Mouse (Mus musculus) gastrocnemius, adult 8-10 months (tissue): ENCODE measurements around the gene Morn1. TPM values are rescaled to one million over a fixed set of nuclear protein-coding genes. Genes with fewer than 3 reads are reported as not detected.
A peak's percentile ranks its signal among the peaks of the same experiment; 100 is the strongest.

Experiments
- DNase-seq, 2 experiments: peaks; one replicate each; pipeline ENCODE4 v3.0.0; 2022; ENCODE audit warnings: low spot score in 2 of 2
- total RNA-seq, 4 experiments: library from RNA; stranded (reverse); gene quantifications; 2 replicates each; pipeline ENCODE4 v1.2.4; 2022

The Morn1 gene
- total RNA-seq = 1 to 10 TPM; 1.2 to 2.1 (median 1.4) TPM

DNA sequence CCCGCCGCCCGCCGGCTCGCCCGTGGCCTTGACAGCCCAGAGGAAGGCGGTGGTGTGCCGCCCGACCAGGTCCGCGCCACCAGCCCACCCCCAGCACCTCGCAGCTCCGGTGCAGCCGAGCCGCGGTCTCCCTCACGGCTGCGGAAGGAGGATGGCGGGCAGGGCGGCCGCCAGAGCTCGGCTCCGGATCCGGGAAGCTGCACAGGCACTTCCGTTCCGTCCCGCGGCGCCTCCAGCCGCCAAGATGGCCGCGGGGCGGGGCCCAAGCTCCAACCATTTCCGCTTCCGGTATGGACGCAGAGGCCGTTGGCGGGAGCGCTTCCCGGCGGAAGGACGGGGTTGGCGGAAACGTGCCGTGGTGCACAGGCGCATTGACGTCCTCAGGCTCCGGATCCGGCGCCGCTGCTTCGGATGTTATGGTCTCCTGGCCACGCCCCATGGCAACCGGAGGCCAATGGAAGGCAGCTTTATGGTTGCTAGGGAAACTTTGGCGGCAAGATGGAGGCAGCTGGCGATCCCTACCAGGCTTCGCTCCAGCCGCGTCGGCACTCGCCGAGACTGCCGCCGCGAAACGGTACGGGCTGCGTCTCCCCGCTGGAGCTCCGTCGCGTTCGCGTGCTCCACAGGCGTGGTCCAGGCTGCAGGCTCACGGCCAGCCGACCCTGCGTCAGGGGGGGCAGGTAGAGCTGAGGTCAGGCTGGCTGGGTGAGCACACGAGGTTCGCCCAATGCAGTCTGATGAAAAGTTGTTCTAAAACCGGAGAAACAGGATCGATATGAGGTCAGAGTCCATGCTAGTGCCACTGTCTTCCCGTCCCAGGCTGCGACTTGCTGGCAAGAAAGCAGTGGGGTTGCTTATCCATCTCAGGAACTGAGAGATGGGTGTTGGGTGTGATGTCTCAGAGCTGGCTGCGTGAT lies at the start of gene Morn1, which contains the start of gene Rer1:
Gene Morn1 (plus strand): TSS at position 470 of the 917 bp plus-strand sequence.
Gene Rer1 (minus strand): TSS at position 275 of the 917 bp plus-strand sequence.
- DNase-seq = peak; percentile 99 to 100

DNA sequence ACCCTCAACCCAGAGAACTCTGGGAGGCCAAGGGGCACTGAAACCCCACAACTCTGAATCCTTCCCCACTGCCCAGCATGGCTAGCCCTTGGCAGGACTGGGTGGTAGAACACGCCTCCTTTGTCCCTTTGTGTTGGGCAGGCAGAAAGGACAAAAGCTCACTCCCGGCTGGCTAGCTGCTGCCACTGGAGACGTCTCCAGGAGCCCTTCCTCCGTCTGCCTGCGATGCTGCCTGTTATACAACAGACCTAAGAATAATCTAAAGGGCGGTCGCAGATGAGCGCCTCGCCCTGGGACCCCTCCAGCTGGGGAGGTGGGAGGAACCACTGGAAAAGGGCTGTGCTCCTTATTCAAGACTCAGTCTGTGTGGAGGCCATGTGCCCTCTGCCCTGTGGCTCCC lies 46.2 kb upstream of the Morn1 start:
- no peak for DNase-seq

DNA sequence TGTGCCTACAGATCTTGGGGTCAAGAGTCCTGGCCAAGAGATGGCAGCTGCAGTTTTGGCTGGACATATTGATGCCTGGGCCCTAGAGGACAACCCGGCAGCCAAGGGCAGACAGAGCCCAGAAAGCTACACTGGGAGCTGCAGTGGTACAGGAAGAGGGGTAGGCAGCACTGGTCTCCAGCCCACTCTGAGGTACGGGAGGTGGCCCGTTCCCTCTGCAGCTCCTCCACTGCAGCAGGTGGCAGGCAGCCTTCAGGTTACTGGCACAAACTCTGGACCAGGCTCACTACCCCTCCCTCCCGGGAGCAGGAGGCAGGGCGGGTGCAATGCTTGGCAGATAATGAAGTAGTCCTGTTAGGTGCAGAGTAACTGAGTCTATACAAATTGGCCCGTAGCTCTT lies 45.7 kb upstream of the Morn1 start:
- DNase-seq = no peak

DNA sequence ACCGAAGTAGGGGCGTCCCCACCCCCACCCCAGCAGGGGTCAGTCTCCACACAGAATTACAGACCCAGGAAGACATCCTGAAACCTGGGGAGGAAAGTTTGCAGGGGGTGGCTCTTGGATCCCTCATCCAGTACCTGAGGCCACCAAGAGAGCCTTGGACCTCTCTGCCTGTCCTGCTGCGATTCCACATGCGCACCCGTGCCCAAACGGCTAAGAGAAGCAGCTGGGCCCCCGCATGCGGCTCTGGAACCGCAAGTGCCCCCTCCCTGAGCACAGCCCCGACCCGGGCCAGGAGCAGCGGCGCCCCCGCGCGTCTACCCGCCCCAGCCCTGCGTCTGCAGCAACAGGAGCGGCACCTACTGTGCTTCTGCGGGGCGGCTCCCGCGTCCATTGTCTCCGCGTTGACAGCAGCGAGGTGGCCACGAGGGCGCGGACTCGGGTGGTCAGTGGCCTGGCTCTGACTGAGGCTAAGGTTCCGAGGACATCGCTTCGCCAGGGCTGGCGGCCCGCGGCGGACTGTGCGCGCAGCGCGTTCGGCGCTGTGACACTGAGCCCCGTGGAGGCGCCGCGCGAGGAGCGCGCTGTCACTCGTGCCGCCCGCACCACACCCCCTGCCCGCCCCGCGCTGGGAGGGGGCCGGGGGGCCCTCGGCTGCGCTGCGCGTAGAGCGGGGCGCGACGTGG lies 43.6 kb upstream of the Morn1 start:
- no peak for DNase-seq

DNA sequence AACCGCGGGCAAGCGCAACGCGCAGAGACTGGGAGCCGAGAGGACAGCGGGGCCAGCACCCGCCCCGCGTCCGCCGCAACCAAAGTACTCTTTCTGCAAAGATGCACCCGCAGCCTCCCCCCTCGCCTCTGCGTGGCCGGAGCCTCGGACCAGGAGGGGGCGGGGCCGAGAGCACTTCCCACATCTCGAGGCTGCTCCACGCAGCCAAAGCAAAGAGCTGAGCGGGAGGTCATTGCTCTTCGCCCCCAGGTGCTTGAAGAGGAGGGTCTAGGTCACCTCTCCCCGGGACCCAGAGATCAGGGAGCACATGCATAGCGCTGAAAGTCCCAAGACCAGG lies 43.1 kb upstream of the Morn1 start:
- no peak for DNase-seq

DNA sequence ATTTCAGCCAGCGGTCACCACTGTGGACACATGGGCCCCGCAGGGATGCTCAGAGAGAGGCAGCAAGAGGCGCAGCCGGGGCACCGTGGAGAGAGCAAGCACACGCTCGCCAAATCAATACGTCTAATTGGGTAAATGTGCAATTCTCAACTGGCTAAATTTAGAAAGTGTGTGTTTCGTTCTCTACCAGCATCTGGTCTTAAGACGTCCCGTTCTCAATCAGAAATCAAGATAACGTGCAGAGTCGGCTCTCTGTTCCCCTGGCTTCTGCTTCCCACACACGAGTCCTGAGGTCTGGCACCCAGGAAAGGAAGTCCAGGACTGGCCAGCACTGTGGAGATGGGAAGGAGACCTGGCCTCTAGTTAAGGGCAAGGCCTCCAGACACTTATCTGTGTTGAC lies 39.7 kb upstream of the Morn1 start:
- DNase-seq = no peak

DNA sequence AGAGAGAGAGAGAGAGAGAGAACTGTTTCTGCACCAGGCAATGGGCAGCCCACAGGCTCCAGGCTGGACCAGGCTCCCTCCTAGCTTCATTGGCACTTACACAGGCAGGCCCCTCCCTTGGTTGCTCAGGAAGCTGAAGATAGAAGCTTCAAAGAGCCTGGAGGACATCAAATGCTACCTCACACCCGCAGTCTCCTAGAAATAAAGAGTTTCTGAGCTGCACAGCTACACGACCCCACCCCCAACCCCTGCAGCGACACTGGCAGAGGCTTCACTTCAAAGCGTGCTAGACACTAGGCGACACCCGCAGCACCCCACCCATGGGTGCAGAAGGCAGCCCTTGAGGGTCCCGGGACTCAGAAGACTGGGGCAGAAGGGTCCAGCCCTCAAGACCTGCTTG lies 36.3 kb upstream of the Morn1 start:
- no peak for DNase-seq

DNA sequence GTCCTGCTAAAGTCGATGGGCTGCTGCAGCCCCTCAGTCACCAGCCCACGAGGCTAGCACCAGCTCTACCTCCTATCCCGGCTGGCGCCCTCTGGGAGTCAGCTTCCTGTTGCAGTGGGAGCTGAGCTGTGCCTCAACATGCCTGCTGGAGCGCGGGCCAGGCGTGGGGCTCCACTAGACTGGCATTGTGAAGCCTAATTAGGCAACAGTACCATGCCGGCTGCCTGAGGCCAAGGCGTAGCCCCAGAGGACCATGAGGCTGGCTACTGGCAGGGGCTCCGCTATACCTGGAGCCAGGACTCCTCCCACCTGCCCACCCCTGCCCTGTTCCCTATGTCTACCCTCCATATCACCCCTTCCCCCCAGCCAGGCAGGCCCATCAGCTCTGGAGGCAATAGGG lies 29.7 kb upstream of the Morn1 start, which contains the start of gene Plch2:
Gene Plch2 (minus strand): TSS at position 61 of the 400 bp plus-strand sequence.
- DNase-seq = no peak

DNA sequence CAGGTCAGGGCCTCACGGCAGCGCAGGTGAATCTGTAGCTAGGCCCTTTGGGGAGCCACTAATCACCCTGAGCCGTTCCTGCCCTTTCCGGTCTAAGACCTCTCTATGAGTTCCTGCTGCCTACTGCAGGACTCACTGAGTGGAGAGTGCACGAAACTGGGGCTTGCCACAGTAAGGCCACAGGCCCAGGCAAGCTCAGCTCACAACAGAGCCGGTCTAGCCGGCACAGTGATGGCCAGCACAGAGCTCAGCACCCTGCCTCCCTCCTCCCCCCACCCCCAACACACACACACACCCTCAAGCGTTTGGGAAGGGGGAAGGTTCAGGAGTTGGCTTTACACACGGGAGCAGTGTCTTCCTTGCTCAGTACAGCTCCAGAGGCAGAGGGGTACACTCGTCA lies 28.1 kb upstream of the Morn1 start:
- DNase-seq = no peak

DNA sequence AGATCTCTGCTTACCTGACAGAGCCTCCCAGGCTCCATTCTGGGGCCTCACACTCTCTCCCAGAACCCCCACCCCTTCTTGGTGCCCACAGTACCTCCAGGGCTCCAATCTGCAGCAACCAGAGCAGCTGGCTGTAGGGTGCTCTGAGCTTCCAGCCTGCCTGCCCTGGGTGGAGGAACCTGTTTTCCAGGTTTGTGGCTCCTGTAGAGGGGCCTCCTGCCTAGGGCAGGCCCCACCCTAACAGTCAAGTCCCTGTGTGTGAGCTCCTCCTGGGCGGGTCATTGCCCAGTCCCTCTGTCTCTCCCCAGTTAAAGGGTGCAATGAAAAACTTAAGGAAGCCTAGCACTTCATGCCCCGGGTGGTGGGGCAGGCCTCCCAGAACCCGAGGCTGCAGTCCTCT lies 22.5 kb upstream of the Morn1 start:
- DNase-seq = no peak

DNA sequence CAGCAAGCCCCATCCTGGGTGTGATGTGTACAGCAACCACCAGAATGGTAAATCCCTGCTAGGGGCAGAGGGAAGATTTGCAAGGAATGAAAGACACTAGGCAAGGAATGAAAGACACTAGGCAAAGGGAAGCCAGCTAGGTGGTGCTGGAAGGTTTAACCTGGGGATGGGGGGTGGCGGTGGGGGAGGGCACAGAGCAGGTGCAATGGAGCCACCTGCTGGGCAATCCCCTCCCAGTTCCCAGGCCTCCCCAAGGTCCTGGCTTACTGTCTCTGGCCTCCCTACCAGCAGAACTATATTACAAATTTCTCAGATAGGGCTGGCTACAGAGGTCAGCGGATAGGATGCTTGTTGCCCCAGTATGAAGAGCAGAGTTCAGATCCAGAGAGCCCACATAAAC lies 21.9 kb upstream of the Morn1 start:
- no peak for DNase-seq

DNA sequence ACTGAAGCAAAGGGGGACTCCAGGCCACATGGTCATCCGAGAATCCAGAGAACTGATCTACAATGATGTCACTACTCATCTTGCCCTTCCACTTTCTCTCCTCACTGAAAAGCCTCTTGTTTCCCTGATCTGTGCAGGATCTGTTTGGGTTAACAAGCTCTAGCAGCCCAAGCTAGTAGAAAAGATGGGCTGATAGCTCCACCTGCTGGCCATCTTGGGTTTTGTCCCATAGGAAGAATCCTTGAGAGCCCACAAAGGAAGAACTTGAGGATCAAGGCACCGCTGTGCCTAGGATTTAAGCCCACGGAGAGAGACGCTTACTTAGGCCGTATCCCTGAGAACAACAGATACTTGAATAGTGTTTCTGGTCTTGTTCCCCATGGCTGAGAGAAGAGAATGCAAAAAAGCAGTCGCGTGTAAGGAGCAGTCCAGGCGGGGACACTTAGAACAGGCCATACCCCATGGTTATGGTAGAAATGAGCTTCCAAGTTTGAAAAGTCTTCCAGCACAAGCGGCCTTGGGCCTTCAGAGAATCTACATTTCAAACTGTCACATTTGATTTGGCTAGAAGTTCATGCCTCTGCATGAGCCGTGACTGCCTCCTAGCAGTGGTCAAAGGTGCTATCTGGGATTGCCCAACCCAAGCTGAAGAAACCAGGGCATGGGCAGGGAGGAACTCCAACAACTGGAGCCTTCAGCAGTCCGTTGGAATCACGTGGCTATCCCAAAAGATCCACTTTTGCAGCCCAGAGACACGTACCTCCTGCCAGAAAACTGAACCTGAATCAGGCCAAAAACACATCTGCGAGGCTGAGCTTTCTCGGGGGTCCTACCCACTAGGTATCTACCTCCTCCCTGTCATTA lies 20.2 kb upstream of the Morn1 start:
- DNase-seq = peak; percentile 79 to 80

DNA sequence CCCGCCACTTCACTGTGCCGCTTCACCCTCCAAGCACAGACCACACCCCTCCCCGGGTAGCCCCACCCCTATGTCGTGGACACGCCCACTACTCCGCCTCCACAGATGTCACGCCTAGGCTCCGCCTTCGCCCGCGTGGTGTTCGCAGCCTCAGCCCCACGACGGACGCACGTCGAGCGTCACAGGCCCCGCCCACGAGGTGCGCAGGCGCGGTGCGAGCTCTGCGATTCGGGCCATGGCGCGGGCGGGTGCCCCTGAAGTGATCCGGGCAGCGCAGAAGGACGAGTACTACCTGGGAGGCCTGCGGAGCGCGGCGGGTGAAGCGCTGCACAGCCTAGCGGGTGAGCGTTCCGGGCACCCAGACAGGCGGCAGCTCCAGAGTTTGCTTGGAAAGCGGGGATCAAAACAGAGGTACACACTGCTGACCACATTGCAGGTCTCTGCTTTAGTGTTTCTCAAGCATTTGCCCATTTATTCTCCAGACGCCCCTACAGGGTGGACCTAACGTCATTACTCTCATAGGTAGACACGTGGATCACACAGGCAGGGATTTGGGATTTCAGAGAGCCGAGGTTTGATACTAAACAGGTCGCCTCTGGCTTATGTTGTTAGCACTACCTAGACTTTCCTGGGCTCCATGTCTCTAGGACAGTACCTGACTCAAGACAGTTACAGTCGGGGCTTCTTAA lies 19.4 kb upstream of the Morn1 start, which contains the start of gene Pex10:
Gene Pex10 (plus strand): TSS at position 183 of the 689 bp plus-strand sequence.
- DNase-seq = peak; percentile 93 to 96

DNA sequence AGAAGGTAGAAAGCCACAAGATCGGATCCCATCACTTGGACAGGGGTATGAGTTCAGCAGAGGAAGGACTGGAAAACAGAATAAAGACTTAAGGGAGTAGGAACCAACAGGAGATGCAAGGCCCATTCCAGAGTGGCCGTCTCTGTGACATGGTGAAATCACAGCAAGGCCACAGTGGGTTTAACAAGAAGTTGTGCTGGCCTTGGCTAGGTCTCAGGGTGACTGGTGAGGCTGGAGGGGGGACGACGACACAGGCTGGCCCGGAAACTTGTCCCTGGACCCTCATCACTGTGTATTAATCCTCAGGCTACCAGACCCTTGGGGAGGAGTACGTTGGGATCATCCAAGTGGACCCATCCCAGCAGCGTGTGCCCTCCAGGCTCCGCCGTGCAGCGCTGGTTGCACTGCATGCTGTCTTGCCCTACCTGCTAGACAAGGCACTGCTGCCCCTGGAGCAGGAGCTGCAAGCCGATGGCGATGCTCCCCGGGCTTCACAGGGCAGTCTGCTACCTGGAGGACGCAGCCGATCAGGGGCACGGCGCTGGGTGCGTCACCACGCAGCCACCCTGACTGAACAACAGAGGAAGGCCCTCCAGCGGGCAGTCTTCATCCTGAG lies 17.9 kb upstream of the Morn1 start:
- DNase-seq = no peak

DNA sequence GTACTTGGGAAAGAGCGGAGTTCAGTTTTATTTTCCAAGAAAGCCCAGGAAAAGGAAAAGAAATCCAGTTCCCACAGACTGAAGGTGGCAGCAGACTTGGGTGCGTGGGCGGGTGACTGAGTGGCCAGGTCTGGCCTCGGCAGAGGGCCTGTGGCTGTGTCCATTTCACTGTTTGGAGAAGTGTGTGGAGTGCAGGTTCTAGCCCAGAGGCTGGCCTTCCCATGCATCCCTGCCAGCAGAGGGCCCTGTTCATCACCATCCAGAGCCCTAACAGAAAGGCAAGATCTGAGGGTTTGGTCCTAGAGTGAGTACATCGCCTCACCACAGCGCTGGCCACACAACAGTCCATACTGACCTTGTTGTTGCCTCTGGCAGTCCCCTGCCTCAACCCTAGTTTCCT lies 17.2 kb upstream of the Morn1 start:
- DNase-seq = no peak

DNA sequence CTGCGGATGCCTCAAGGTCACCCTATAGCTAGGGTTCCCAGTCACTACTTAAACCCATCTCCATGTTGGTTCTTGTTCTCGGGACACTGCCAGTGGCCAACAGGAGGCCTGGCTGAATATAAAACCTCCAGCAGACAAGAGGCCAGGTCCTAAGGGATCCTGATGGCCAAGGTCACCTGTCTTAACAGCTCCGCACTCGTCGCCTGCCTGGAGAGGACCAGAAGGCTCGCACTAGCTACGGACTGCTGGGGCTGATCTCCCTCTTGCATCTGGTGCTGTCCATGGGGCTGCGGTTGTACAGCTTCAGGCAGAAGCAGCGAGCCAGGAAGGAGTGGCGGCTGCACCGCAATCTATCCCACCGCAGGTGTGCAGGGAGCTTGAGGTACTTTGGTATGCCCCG lies 16.2 kb upstream of the Morn1 start:
- DNase-seq = no peak

DNA sequence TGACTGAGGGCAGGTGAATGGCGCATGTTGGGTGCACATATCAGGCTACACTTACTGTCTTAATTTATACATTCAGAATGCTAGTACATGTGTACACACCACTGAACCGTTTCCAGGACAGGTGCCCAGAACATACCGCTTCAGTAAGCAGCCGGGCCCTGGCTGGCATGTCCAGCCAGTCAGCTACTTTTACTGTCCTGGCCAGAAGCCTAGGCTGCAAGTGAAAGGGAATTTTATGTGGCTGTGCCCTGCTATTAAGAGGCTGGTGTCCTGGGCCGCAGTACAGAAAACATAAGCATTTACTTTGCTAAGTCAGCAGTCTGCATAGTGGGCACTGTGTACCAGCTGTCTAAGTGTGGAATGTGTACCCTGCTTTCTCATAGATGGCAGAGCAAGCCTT lies 15.5 kb upstream of the Morn1 start:
- DNase-seq = peak in 1 of 2 experiments; percentile 52

DNA sequence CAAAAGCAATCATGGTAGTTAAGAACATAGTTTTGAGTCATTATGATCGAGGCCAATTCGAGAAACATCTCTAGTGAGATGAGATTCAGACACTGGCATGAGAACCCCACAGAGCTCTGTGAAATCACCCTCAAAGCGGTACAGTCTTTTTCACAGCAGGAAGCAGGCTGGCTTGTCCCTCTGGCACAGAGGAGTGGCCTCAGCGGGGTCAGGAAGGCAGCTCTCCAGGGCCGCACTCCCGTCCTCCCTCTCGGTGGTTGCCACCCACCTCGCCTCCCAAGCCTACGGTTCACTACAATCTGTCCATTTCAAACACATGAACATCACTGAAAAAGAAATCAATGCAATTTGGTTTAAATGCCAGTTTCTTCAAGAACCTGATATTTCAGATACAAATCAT lies 12.0 kb upstream of the Morn1 start:
- DNase-seq = no peak

DNA sequence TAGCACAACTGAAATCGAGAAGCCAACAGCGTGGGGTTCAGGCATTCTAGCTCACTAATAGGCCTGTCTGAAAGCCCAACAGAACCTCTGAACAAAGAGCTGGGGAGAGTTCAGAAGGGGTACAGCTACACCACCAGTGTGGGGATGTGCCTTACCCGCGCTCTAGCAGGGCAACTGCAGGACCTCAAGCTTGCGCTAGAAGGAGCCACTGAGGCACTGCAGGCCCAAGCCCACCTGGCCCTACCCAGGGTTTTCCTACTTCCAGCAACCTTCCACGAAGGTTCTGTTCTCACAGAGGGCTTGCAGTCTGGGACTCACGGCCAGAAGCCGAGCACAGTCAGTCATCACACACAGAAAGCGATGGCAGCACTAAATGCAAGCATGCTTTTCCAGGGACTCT lies 11.2 kb upstream of the Morn1 start:
- no peak for DNase-seq

DNA sequence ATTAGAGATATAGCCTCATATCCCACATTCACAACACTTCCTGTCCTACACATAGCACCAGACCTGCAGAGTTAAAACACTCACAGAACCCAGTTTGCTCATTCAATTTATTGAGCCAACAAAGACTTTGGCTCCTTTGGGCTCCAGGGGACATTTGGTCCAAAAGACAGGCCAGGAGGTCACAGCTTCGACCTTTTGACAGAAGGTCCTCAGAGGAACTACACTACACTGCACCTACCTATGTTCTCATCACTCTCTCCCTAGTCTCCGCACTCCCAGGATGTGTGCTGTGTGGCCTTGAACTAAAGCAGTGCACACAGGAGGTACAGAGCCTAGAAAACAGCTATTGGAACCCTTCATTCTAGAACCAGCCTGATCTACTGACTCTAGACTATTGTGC lies 10.6 kb upstream of the Morn1 start:
- DNase-seq = no peak

DNA sequence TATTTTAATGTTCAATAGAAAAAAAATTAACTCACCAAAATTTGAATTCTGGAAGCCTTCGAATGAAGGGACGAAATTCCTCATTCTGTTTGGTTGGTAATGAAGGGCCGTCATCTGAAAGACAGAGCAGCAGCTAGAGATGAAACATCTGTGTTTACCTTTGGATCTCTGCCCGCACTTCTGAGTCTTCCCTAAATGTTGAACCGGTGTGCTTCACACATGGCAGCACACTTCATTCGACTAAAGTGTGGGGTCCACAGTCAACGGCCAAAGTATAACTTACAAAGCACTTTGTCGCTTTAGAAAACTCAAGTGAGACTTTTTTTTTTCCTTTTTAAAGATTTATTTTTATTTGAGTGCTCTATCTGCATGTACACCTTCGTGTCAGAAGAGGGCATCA lies 9.7 kb upstream of the Morn1 start:
- no peak for DNase-seq
